Mouse (Mus musculus) liver, postnatal 0 days (tissue): ENCODE measurements around the gene Cd109.

Experiments used
- CTCF ChIP-seq: sonication (generic); IDR thresholded peaks from 2 replicates; pipeline ENCODE4 v1.5.1; 2016; ENCODE audit warnings: antibody characterized with exemption, low read depth
- EP300 ChIP-seq: IDR thresholded peaks from 2 replicates; pipeline ENCODE4 v1.6.1; 2016; ENCODE audit warnings: antibody characterized with exemption, low read depth, mild to moderate bottlenecking

- no peak for TF ChIP-seq CTCF
- no peak for TF ChIP-seq EP300
These were observed 35.5 kb upstream of the Cd109 start for GRCm38 (mm10) chr9:78579644-78580396.
